Mouse (Mus musculus) kidney, adult 11 months (tissue): ENCODE results near the gene Pou5f2.

ENCODE experiments used
- DNase-seq: peaks from one replicate; pipeline ENCODE4 v3.0.0; 2022

Gene Pou5f2

GRCm38 (mm10) chr13:78024683-78025294 is at the start of gene Pou5f2:
Pou5f2 (plus strand) TSS chr13:78024902.
- no peak for DNase-seq

GRCm38 (mm10) chr13:77976248-77976647 is 48.5 kb upstream of the Pou5f2 start:
- no peak for DNase-seq

- no peak for DNase-seq
These were observed 47.6 kb upstream of the Pou5f2 start for GRCm38 (mm10) chr13:77977121-77977520.

- no peak for DNase-seq
These were observed 42.4 kb upstream of the Pou5f2 start for GRCm38 (mm10) chr13:77982105-77982851.

- no peak for DNase-seq
These were observed 41.9 kb upstream of the Pou5f2 start for GRCm38 (mm10) chr13:77982852-77983202.

- no peak for DNase-seq
These were observed 33.4 kb upstream of the Pou5f2 start for GRCm38 (mm10) chr13:77991189-77991886.

- DNase-seq: no peak
These were observed 20.1 kb upstream of the Pou5f2 start for GRCm38 (mm10) chr13:78004649-78005048.

GRCm38 (mm10) chr13:78005344-78005743 is 19.4 kb upstream of the Pou5f2 start:
- DNase-seq: no peak

- no peak for DNase-seq
These were observed 14.5 kb upstream of the Pou5f2 start for GRCm38 (mm10) chr13:78010176-78010575.

GRCm38 (mm10) chr13:78032821-78033220 is 8.1 kb downstream of the Pou5f2 start:
- no peak for DNase-seq

GRCm38 (mm10) chr13:78037203-78037602 is 12.5 kb downstream of the Pou5f2 start:
- DNase-seq: no peak

GRCm38 (mm10) chr13:78043203-78043602 is 18.5 kb downstream of the Pou5f2 start:
- no peak for DNase-seq

GRCm38 (mm10) chr13:78045116-78045515 is 20.4 kb downstream of the Pou5f2 start:
- DNase-seq: no peak
